Mouse (Mus musculus) spleen, postnatal 10 days (tissue): ENCODE results near the gene Ciapin1.
A peak's percentile ranks its signal among the peaks of the same experiment; 100 is the strongest.

Source experiments
- DNase-seq, 2 experiments: peaks; one replicate each; pipeline ENCODE4 v3.0.0; 2021 to 2022; ENCODE audit warnings: low spot score in 2 of 2

Ciapin1 gene

DNA sequence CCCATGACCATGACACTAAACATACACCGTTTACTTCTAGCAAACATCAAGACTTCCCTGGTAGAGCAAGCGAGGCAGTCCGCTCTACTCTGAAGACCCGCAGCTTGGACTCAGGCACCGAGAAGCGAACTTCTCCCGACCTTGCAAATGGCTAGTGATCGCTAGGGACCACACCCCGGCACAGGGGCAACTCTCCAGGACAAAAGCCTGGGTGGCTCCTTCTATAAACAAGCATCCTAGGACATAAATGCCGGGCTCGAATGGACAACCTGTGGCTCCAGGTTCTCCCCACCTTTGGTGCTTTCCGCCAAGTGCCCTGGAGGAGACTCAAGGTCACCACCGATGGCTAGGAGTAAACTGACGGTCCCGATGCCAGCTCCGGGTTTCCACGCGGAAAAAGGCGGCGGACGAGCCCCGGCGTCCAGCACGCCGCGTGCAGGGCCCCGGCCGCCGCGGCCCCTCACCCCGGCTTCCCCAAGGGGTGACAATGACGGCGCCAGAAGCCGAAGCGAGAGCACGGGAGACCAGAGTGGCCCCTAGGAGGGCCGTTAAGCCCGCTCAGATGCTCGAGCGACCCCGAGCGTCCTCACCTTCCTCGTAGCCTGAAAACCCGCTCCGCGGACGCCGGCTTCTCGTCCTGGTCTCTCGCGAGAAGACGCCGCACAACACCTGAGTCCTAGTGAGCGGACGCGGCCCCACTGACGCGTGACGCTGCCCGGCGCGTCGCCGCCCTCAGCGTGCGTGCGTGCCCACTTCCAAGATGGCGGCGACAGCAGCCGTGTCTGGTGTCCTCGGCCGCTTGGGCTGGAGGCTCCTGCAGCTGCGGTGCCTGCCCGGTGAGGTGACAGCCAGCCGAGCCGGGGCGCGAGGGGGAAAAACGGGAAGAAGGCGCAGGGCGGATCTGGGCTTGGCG is at the start of gene Ciapin1, which contains the start of gene Coq9:
Gene Ciapin1 (minus strand): TSS at position 697 of the 913 bp plus-strand sequence.
Gene Coq9 (plus strand): TSS at position 660 of the 913 bp plus-strand sequence.
- peak; percentile 93 to 97 for DNase-seq

DNA sequence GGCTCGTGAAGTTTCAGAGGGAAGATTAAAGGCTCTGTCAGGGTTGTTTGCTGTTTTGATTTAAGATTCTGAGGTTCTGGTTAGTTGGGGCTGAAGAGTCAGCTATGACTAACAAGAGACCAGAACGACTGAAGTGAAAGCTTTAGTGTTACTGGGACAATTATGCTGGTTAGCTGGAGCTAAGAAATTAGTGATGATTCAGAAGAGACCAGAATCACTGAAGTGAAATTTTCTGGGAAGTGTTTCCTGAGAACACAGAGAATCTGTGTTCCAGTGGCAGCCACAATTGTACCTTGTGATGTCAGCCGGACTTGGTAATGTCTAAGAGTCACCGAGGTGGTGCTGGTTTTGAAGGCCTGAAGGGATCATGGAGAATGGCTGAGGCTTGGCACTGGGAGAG is 42.6 kb upstream of the Ciapin1 start:
- DNase-seq, result no peak

GRCm38 (mm10) chr8:94876820-94877219 is 38.7 kb upstream of the Ciapin1 start:
- no peak for DNase-seq

DNA sequence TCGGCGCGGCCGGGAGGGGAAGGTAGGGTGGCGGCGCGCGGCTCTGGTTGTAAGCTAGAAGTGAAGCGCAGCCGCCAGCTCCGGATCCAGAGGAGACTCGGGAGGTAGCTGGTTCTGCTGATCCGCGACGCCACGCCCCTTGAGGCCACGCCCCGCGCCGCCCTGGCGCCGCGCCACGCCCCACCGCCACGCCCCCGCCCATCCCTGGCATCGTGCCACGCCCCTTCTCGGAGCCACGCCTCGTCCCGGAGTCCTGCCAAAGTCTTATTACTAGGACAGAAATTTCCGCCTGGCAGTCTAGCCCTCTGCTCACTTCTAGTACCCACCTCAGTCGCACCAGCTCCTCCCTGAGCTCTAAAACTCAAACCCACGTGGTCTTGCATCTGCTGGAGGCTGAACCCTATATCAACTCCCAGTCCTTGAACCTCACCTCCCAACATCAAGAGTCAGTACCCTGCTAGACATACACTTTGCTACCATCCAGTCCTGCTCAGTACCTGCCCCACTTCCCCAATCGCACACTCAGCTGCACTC is 38.1 kb upstream of the Ciapin1 start, which contains the start of gene Dok4:
Gene Dok4 (minus strand): TSS at position 134 of the 534 bp plus-strand sequence.
- peak; percentile 97 to 98 for DNase-seq

- peak; percentile 55 to 56 for DNase-seq
Measured at GRCm38 (mm10) chr8:94875871-94876150, 37.7 kb upstream of the Ciapin1 start.

DNA sequence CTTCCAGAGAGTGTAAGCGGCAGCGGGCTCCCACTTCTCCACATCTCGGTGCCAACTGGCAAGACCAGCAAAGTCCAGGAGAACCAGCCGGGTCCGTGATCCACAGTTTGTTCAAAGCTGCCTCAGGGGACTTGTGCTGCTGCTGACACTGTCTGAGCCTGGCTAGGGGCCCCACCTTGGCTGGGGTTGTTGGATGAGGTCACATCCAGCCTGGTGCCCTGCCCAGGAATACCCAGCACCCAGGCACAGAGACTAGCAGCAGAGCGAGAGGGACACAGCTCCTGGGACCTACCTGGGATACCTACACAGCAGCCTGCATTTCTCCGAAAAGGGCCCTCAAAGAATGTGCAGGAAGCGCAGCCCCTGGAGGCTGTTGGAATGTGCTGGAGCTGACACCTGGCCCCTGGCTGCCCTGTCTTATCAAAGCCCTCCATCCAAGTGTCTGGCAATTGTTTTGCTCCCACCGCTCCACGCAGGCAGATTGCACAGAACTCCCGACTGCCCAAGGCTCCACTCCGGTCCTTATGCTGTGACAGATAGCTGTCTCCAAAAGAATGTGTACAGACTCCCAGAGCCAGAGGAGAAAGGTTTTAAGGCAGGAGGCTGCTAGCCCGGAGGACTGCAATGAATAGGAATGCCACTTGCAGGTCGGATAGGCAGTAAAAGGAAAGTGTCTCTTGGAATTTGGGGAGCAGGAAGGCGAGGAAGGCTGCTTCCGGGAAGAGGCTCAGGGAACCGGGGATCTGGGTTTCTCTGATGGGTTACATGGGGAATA is 37.1 kb upstream of the Ciapin1 start:
- peak; percentile 48 to 55 for DNase-seq

DNA sequence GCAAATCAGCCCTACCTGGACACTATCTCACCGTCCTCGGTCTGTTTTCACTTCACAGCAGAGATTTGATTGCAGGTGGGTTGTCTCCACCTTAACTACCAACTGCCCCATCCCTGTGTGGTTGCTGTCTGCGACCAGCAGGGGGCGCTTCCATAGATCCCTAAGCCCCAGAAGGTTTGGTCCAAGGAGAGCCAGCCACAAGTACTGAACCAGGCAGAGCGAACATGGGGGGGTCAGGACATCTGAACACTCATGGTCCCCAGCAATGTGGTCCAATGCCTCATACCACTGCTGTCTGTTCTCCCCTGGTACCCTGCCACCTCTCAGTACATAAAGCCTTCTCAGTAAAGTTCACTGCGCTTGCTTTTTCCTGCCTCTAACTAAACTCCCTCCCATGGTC is 36.2 kb upstream of the Ciapin1 start:
- DNase-seq, result peak; percentile 80 to 89

DNA sequence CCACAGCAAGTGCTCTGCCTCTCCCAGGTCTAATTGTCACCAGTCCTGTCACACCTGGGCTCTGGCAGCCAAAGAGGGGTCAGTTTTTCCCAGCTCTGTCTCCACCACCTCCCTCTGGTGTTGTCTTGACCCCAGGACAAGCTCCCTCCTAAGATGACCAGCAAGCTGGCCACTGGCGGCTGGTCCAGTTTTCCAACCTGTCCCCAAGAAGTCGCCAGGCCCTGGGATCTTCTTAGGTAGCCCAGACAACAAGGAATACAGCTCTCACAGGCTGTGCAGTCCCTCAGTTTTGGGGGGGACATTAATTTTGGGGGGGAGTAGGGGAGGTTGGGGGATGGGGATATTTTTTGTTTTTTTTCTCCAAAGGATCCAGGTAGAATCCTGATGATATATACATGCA is 34.4 kb upstream of the Ciapin1 start:
- no peak for DNase-seq

- no peak for DNase-seq
Measured at GRCm38 (mm10) chr8:94872156-94872555, 34.0 kb upstream of the Ciapin1 start.

GRCm38 (mm10) chr8:94871108-94871894 is 33.1 kb upstream of the Ciapin1 start:
- DNase-seq, result no peak

GRCm38 (mm10) chr8:94870474-94871107 is 32.4 kb upstream of the Ciapin1 start:
- DNase-seq, result no peak

GRCm38 (mm10) chr8:94870003-94870402 is 31.8 kb upstream of the Ciapin1 start:
- no peak for DNase-seq

GRCm38 (mm10) chr8:94869146-94869545 is 31.0 kb upstream of the Ciapin1 start:
- no peak for DNase-seq

GRCm38 (mm10) chr8:94866921-94867320 is 28.8 kb upstream of the Ciapin1 start:
- DNase-seq, result no peak

- DNase-seq, result no peak
Measured at GRCm38 (mm10) chr8:94865292-94865691, 27.1 kb upstream of the Ciapin1 start.

DNA sequence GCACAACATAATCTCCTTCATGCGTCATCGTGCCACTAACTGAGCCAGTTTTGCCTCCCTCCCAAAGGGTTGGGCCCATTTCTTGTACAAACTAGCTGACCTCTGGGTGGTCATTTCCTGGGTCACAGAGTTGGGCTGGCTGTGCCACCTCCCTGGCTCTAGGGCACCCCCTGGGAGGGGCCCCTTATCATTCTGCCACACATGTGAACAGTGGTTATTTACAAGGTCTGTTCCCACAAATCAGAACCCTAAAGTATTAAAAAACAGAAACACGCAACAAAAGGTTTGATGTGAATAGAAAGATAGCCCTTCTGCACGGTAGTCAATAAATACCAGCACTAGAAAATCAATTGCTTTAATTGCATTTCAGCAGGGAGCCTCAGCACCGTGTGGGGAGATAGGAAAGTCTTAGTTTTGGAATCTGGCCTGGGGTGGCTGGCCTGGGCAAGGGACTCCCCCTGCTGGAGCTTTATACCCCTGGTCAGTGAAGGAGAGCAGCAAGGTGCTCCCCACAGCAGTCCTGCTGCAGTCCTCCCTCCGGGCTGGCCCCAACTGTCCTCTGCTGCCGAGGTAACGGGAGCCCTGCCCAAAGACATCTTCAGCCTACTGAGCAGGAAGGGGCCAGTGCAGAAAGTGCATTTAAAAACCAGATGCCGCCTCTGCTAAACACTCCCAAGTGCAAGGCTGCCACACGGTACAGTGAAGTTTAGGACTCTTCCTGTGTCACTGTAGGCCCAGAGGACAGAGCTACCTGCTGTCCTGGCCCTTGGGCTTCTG is 25.9 kb upstream of the Ciapin1 start:
- DNase-seq, result no peak

GRCm38 (mm10) chr8:94862487-94863220 is 24.5 kb upstream of the Ciapin1 start:
- DNase-seq, result no peak

- DNase-seq, result peak; percentile 66 to 88
Measured at GRCm38 (mm10) chr8:94861352-94861910, 23.3 kb upstream of the Ciapin1 start.
